Mouse (Mus musculus) neural tube, embryonic 11.5 days (tissue): ENCODE data around the gene Trpm3. TPM values are rescaled to one million over a fixed set of nuclear protein-coding genes. Genes with fewer than 3 reads are reported as not detected.

Experiments
- ATAC-seq: fragments of 200-750 bp; cut with Nextera tagmentation; 2 replicates; pipeline ENCODE4 v1.8.0; 2017; ENCODE audit warnings: moderate number of reproducible peaks, mild to moderate bottlenecking, moderate TSS enrichment, moderate library complexity; ENCODE audit not compliant: insufficient read depth, low FRiP score, low TSS enrichment
- DNase-seq: peaks from one replicate; pipeline ENCODE4 v3.0.0-alpha.2; 2015; ENCODE audit warnings: low spot score
- H3K27ac ChIP-seq: fragments of 300-500 bp; sonication (generic); 2 replicates; pipeline ENCODE4 v1.5.1; 2014; ENCODE audit warnings: low read depth, mild to moderate bottlenecking, low read length
- H3K27me3 ChIP-seq: fragments of 300-500 bp; sonication (generic); 2 replicates; pipeline ENCODE4 v1.6.1; 2014; ENCODE audit warnings: mild to moderate bottlenecking, low read length, mixed read lengths; ENCODE audit not compliant: control insufficient read depth, insufficient read depth
- H3K36me3 ChIP-seq: fragments of 300-500 bp; sonication (generic); 2 replicates; pipeline ENCODE4 v1.6.1; 2014; ENCODE audit warnings: mild to moderate bottlenecking, low read length, moderate library complexity, mixed read lengths; ENCODE audit not compliant: control insufficient read depth, insufficient read depth
- H3K4me1 ChIP-seq: fragments of 300-500 bp; sonication (generic); 2 replicates; pipeline ENCODE4 v1.6.1; 2014; ENCODE audit warnings: low read length, mixed read lengths; ENCODE audit not compliant: control insufficient read depth, insufficient read depth
- H3K4me2 ChIP-seq: fragments of 300-500 bp; sonication (generic); 2 replicates; pipeline ENCODE4 v1.6.1; 2014; ENCODE audit warnings: low read depth, mild to moderate bottlenecking, moderate library complexity
- H3K4me3 ChIP-seq: fragments of 300-500 bp; sonication (generic); 2 replicates; pipeline ENCODE4 v1.5.1; 2014; ENCODE audit warnings: low read depth, low read length
- H3K9ac ChIP-seq: fragments of 300-500 bp; sonication (generic); 2 replicates; pipeline ENCODE4 v1.6.1; 2014; ENCODE audit warnings: mild to moderate bottlenecking, low read length
- H3K9me3 ChIP-seq: fragments of 300-500 bp; sonication (generic); 2 replicates; pipeline ENCODE4 v1.6.1; 2016; ENCODE audit warnings: low read length; ENCODE audit not compliant: control insufficient read depth
- WGBS: fragments of 180-500 bp; shearing (Covaris S2); extraction: QIAGEN DNeasy Blood & Tissue Kit; methylation state at CpG from one replicate; pipeline ENCODE4 v1.1.7; 2014; 5-methylcytosine and 5-hydroxymethylcytosine counted together
- polyA plus RNA-seq: library from polyadenylated mRNA; unstranded; fragments of >200 nt; fragmentation: Nextera tagmentation; extraction: Ambion mirVana; gene quantifications from 2 replicates; pipeline ENCODE4 v1.2.1, GENCODE M21; 2014

Gene Trpm3
- polyA plus RNA-seq, 1 experiment from 2014 or later, result 0.80 TPM

DNA sequence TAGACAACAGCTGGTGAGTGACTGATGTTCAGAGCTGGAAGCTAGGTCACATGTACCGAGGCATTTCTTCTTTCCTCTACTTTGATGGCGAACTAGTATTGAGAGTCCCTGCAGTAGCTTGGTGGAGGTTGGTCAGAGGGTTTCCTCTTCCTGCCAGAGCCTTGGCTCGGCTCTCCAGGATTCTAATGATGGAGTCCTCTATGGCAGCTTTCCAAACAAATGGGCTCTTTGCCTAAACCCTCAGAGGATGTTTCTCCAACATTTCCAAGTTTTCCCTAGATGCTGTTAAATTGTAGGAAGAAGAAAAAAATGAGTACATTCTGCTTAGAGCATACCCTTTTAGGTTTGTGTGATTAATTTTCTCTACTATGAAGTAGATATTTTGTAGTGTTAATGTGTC is 6.2 kb upstream of the Trpm3 start:
- Histone ChIP-seq H3K9ac (no peak overlapping the region), H3K27me3 (no peaks in the 10 kb centered on the region), H3K4me1 (no peaks in the 10 kb centered on the region), H3K4me2 (no peak overlapping the region), H3K27ac (no peak overlapping the region), H3K9me3 (no peaks in the 10 kb centered on the region), H3K36me3 (no peaks in the 10 kb centered on the region), H3K4me3 (no peak overlapping the region)
- ATAC-seq, result no peak
- 88% methylated on average over 3 of the region's 3 CpGs for WGBS
- DNase-seq, result no peak

DNA sequence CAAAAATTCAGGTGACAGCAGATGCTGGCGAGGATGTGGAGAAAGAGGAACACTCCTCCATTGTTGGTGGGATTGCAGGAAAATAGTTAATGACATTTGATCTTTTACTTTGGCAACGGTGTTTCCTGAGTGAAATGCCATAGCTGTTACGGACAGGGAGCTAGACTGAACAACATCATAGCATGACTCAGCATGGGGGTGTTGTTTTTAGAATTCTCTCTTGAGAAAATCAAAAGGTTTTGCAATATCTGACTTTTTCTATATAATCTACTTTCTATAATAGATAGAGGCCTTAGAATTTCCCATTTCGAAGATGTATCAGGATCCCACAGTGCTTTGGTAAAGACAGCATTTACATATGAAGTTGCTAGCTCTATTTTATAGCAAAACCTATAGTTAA is 39.7 kb downstream of the Trpm3 start:
- H3K9ac ChIP-seq, result no peak overlapping the region
- no peak overlapping the region for H3K27ac ChIP-seq
- DNase-seq (no peak), ATAC-seq (no peak)
- H3K27me3 ChIP-seq, result no peaks in the 10 kb centered on the region
- H3K36me3 ChIP-seq, result no peaks in the 10 kb centered on the region
- 78% methylated on average over 4 of the region's 4 CpGs for WGBS
- H3K9me3 ChIP-seq, result no peaks in the 10 kb centered on the region
- H3K4me3 ChIP-seq, result no peak overlapping the region
- no peaks in the 10 kb centered on the region for H3K4me1 ChIP-seq
- no peak overlapping the region for H3K4me2 ChIP-seq

DNA sequence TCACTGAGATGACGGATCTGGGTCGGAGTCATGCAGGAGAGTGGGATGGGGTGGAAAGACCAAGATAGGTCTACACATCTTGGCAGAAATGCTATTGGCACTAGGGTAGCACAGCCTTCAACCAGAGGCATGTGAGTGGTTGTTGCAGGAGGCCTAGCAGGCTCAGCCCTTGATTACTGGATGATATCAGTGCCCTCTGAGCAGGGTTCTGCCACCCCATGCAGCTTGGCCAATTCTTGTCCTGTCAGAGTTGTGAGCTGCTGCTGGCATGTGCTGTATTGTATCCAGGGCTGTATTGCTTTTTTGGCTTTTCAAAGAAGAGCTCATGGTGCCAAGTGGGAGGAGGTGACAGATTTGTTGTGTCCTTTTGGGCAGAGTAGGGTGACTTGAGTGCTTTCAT is 40.2 kb downstream of the Trpm3 start:
- DNase-seq, result no peak
- no peaks in the 10 kb centered on the region for H3K27me3 ChIP-seq
- no peak overlapping the region for H3K4me2 ChIP-seq
- no peaks in the 10 kb centered on the region for H3K36me3 ChIP-seq
- no peak overlapping the region for H3K27ac ChIP-seq
- no peak overlapping the region for H3K9ac ChIP-seq
- H3K4me3 ChIP-seq, result no peak overlapping the region
- no peaks in the 10 kb centered on the region for H3K9me3 ChIP-seq
- no peak for ATAC-seq
- WGBS, result 98% methylated on average over 2 of the region's 2 CpGs
- no peaks in the 10 kb centered on the region for H3K4me1 ChIP-seq

DNA sequence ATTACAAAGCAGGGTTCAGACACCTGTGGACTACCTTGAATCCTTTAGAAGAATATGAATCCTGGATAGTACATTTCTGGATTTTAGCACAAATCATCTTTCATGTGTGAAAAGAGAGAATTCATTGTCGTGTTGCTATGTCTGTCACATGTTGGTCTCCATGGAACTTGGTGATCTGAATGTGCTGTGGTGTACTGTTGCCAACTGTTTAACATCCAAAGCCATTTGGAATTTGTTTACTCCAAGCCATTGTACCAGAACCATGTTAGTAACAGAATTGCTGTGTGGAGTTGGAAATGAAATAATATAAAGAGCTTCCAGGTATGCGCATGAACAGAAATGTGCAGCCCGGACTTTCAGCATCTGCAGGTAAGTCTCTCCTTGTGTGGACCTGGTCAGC is 41.3 kb downstream of the Trpm3 start:
- no peak for ATAC-seq
- Histone ChIP-seq H3K36me3 (no peaks in the 10 kb centered on the region), H3K4me2 (no peak overlapping the region), H3K4me3 (no peak overlapping the region), H3K27ac (no peak overlapping the region), H3K27me3 (no peaks in the 10 kb centered on the region), H3K4me1 (no peaks in the 10 kb centered on the region), H3K9ac (no peak overlapping the region), H3K9me3 (no peaks in the 10 kb centered on the region)
- DNase-seq, result no peak
- 92% methylated on average over 3 of the region's 3 CpGs for WGBS

DNA sequence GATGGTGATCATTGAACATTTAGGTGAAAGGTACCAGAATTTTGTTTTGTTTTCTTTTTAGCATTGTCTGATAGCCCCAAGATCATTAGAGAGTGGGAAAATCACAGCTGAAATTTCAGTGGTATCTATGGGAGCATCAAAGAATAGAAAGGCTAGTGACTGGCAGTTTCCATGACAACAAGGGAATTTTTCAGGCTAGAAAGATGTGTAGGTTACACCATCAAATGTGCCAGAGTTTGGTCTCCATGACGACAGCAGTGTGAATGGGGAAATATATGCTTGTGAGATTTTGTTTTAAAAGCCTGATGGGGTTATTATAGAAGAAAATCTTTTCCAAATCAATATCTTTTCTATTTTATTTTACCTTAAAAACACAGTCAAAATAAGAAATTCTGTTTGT is 50.9 kb downstream of the Trpm3 start:
- ATAC-seq (no peak), DNase-seq (no peak)
- Histone ChIP-seq H3K4me3 (no peak overlapping the region), H3K27me3 (no peaks in the 10 kb centered on the region), H3K4me2 (no peak overlapping the region), H3K27ac (no peak overlapping the region), H3K36me3 (no peaks in the 10 kb centered on the region), H3K9me3 (no peaks in the 10 kb centered on the region), H3K9ac (no peak overlapping the region), H3K4me1 (no peaks in the 10 kb centered on the region)
- WGBS, result 74% methylated on average over 1 of the region's 1 CpGs

DNA sequence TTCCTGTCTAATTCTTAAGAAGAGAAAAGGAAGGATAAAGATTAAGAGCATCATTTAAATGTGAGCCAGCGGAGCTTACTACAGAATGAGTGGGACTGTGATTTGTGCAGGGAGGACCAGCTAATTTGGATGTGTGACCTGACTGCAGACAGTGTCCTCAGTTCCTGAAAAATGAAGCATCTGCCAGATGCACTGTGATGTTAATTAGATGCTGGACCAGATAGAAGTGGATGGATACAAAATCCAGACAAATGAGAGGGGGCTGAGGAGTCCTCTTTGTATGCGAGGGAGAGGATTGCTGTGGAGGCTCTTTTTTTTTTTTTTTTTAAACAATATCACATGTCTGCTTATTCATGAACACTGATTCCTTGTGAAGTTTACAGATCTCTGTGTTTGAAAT is 83.7 kb downstream of the Trpm3 start:
- no peaks in the 10 kb centered on the region for H3K4me1 ChIP-seq
- no peaks in the 10 kb centered on the region for H3K9me3 ChIP-seq
- no peak overlapping the region for H3K9ac ChIP-seq
- ATAC-seq (0 out of 2 replicates have a peak, but pooled peaks have one; percentile 27), DNase-seq (no peak)
- no peak overlapping the region for H3K4me3 ChIP-seq
- H3K4me2 ChIP-seq, result no peak overlapping the region
- no peaks in the 10 kb centered on the region for H3K36me3 ChIP-seq
- 65% methylated on average over 2 of the region's 2 CpGs for WGBS
- no peaks in the 10 kb centered on the region for H3K27me3 ChIP-seq
- H3K27ac ChIP-seq, result no peak overlapping the region

DNA sequence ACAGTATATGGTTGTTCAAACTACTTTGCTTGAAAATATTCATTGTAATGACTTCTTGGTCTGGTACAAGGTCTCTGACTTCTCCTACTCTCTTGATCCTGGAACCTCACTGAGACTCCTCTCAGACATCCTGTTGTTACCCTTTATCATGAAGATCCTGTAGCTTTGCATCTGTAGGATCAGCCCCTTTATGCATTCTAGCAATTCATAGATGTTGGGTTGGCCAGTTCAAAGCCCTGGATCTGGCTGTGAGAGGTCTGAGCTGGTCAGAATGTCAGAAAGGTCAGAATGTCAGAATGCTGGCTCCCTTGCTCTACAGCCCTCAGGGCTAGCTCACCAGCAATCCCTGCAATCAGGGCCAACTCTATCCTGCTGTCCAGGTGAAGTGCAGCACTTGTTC is 95.3 kb downstream of the Trpm3 start:
- DNase-seq, result no peak
- Histone ChIP-seq H3K27me3 (no peaks in the 10 kb centered on the region), H3K4me2 (no peak overlapping the region), H3K9me3 (no peaks in the 10 kb centered on the region), H3K4me3 (no peak overlapping the region), H3K36me3 (no peaks in the 10 kb centered on the region), H3K9ac (no peak overlapping the region), H3K27ac (no peak overlapping the region), H3K4me1 (no peaks in the 10 kb centered on the region)
- ATAC-seq, result no peak

DNA sequence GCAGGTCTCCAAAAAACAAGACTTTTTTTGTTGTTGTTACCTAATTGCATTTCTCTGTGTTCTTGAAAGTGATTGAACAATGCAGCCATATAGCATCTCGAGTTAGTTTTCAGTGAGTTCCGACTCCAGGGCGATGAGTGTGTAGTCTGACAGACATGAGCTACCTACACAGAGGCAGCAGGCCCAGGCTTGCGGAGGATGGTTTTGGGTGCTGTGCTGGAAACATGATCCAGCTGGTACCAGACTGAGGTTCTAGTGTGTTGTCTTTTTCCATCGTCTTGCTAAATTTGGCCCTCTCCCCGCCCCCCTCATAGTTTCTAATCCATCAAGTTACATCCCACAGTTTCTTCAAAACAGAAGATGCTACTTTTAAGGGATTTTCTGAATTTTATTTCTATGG is 110.2 kb downstream of the Trpm3 start:
- ATAC-seq (no peak), DNase-seq (no peak)
- WGBS, result 86% methylated on average over 6 of the region's 6 CpGs
- Histone ChIP-seq H3K4me2 (no peak overlapping the region), H3K4me1 (no peaks in the 10 kb centered on the region), H3K4me3 (no peak overlapping the region), H3K27ac (no peak overlapping the region), H3K9me3 (no peaks in the 10 kb centered on the region), H3K27me3 (no peaks in the 10 kb centered on the region), H3K36me3 (no peaks in the 10 kb centered on the region), H3K9ac (no peak overlapping the region)

DNA sequence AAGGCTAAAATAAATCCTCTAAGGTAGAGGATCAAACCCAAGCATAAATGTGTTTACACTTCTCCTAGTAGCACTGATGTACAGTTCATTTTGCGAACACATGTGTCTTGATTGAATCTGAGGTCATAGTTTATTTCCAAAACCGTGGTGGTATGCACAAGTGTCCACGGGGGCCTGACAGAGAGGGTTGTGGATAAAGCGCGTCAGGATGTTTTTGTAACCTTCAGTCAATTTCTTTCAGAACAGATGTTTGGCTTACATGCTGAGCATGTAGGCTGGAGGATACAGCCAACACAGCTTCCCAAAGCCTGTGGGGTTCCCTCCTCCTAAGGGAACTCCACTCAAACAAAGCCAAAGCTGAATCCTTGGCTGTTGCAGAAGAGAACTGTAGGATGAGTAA is 134.1 kb downstream of the Trpm3 start:
- H3K4me1 ChIP-seq, result no peaks in the 10 kb centered on the region
- H3K4me3 ChIP-seq, result no peak overlapping the region
- DNase-seq (peak; percentile 12), ATAC-seq (no peak)
- H3K27ac ChIP-seq, result no peak overlapping the region
- H3K27me3 ChIP-seq, result no peaks in the 10 kb centered on the region
- no peaks in the 10 kb centered on the region for H3K36me3 ChIP-seq
- H3K9me3 ChIP-seq, result no peaks in the 10 kb centered on the region
- H3K4me2 ChIP-seq, result no peak overlapping the region
- WGBS, result 62% methylated on average over 5 of the region's 5 CpGs
- no peak overlapping the region for H3K9ac ChIP-seq
